In the genomic region with DNA sequence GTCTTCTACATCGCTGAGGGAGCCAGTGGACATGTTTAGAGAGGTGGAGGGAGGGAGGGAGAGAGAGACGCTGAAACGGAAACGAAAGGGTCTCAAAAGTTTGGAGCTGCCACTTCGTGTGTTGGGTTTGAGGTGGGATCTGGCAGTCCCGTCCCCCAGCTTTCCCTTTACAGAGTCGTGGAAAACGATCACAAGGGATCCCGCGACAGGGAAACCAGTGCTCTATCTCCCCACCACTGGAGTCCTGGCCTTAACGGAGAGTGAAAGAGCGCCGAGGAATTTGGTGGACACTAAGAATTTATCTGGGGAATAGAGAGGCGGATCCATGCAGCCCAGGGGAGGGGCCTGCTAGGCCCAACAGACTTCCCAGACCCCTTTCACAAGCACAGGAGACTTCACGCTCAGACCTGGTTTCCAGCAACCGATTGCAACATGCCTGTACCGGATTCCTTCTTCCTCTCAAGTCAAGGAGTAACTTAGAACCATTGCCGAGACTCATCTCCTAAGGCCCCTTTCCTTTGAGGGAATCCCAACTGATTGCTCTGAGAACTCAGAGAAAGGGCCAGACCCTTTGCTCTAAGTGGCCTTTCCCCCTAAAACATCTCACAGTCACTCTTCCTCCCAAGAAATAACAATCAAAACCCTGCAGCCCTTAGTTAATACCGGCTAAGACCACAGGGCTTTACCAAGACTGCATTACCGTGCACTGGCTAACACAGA, we compare ENCODE assay signal across 8 mouse cellular contexts. TPM values are rescaled to one million over a fixed set of nuclear protein-coding genes. Genes with fewer than 3 reads are reported as not detected.
DNase-seq lines count a peak whose midpoint lies in the region; ATAC-seq and TF ChIP-seq lines count a peak whose summit lies in the region.

Tcf21 (minus strand) TSS at position 304 of the 720 bp plus-strand sequence.

- peak; percentile 29 for DNase-seq in adrenal gland, adult 2 months
- no peak for DNase-seq in adrenal gland, postnatal 36 days
- peak; percentile 85 to 86 for DNase-seq in heart, adult 18-20 months
- DNase-seq in kidney, adult 9 months: peak; percentile 44
- peak; percentile 93 for DNase-seq in lung, embryonic 14.5 days
- DNase-seq in urinary bladder, postnatal 4 days (ENCODE audit: low spot score in 2 of 2): peak; percentile 69 to 73
- DNase-seq in layer of hippocampus, postnatal 36 days: no peak
- no peak for DNase-seq in cerebellum, adult 11-12 months

- H3K27ac ChIP-seq in lung, embryonic 14.5 days (ENCODE audit: low read depth): peak within 1 kb of the TSS; percentile 97

- peak within 1 kb of the TSS; percentile 95 for H3K9ac ChIP-seq in lung, embryonic 14.5 days

- ATAC-seq in lung, embryonic 14.5 days (ENCODE audit: insufficient read depth): peak; percentile 79

- H3K36me3 ChIP-seq in lung, embryonic 14.5 days (ENCODE audit: insufficient read depth): peaks cover 7% of the 10 kb centered on the region; the same call in 1 of the 2 replicates

- no peak for TF ChIP-seq CTCF in lung, embryonic 14.5 days (IDR thresholded peaks at IDR 0.05; ENCODE audit: low read depth)

- peak within 1 kb of the TSS; percentile 67 for H3K4me3 ChIP-seq in lung, embryonic 14.5 days (ENCODE audit: low read depth, low read length)

- 3% methylated on average over 20 of the region's 20 CpGs for WGBS in lung, embryonic 14.5 days

- H3K4me1 ChIP-seq in lung, embryonic 14.5 days (ENCODE audit: insufficient read depth): peaks cover 6% of the 10 kb centered on the region

- H3K27me3 ChIP-seq in lung, embryonic 14.5 days (ENCODE audit: insufficient read depth, low read length): peaks cover 18% of the 10 kb centered on the region

- H3K4me2 ChIP-seq in lung, embryonic 14.5 days: peak within 1 kb of the TSS; percentile 58

- H3K9me3 ChIP-seq in lung, embryonic 14.5 days (ENCODE audit: low read depth, low read length): no peaks in the 10 kb centered on the region

RNA-seq across cellular contexts. Expression of gene Tcf21, which starts in this region (rescaled TPM):
- total RNA-seq in adrenal gland, adult 2 months (2021): 10 to 100 TPM; 10.4 to 19.2 TPM
- polyA plus RNA-seq in adrenal gland, adult 2 months (2012; rRNA removed): 18.0 and 18.3 TPM in 2 replicates
- 10 to 100 TPM in 1 of 2 experiments, 1 to 10 TPM in 1; 8.9 to 13.1 TPM for total RNA-seq in adrenal gland, postnatal 36 days (2021)
- 1 to 10 TPM; 7.0 to 7.7 TPM for total RNA-seq in heart, adult 18-20 months (2021)
- polyA plus RNA-seq in lung, embryonic 14.5 days (2014; fragmentation: Nextera tagmentation; extraction: Ambion mirVana): 227 and 238 TPM in 2 replicates
- total RNA-seq in layer of hippocampus, postnatal 36 days (2021): not detected

Comparison
In these comparisons a context has a peak if more than half of its experiments do, and no peak if none do; other contexts are left out.
1. RNA of gene Tcf21 (total RNA-seq): 10.4 to 19.2 TPM in adrenal gland, adult 2 months, 8.9 to 13.1 TPM in adrenal gland, postnatal 36 days and 7.0 to 7.7 TPM in heart, adult 18-20 months; not detected in layer of hippocampus, postnatal 36 days; every median in the first group is over 4 times any median in the second.
2. RNA of gene Tcf21 (polyA plus RNA-seq): 227 to 238 TPM in lung, embryonic 14.5 days; 18.0 to 18.3 TPM in adrenal gland, adult 2 months; every median in the first group is over 10 times any median in the second.
3. DNase-seq: peak in adrenal gland, adult 2 months (single experiment), heart, adult 18-20 months (2 of 2), kidney, adult 9 months (single experiment), lung, embryonic 14.5 days (single experiment) and urinary bladder, postnatal 4 days (2 of 2); none in adrenal gland, postnatal 36 days (0 of 2), layer of hippocampus, postnatal 36 days (0 of 2) and cerebellum, adult 11-12 months (single experiment).